Mouse (Mus musculus) forebrain, embryonic 16.5 days (tissue): ENCODE results near the gene Snap91. TPM values are rescaled to one million over a fixed set of nuclear protein-coding genes. Genes with fewer than 3 reads are reported as not detected.

Experiments
- ATAC-seq: fragments of 200-750 bp; cut with Nextera tagmentation; 2 replicates; pipeline ENCODE4 v1.8.0; 2017; ENCODE audit warnings: mild to moderate bottlenecking, moderate library complexity
- H3K27ac ChIP-seq: fragments of 300-500 bp; sonication (generic); 2 replicates; pipeline ENCODE4 v1.5.1; 2014; ENCODE audit warnings: low read length, control low read depth
- H3K27me3 ChIP-seq: fragments of 300-500 bp; sonication (generic); replicated peaks from 2 replicates; pipeline ENCODE4 v1.6.1; 2014; ENCODE audit warnings: low read length; ENCODE audit not compliant: control insufficient read depth, insufficient read depth
- H3K36me3 ChIP-seq: fragments of 300-500 bp; sonication (generic); 2 replicates; pipeline ENCODE4 v1.6.1; 2014; ENCODE audit not compliant: control insufficient read depth, insufficient read depth
- H3K4me1 ChIP-seq: fragments of 300-500 bp; sonication (generic); replicated peaks from 2 replicates; pipeline ENCODE4 v1.6.1; 2014; ENCODE audit warnings: low read length; ENCODE audit not compliant: control insufficient read depth, insufficient read depth
- H3K4me2 ChIP-seq: fragments of 300-500 bp; sonication (generic); 2 replicates; pipeline ENCODE4 v1.6.1; 2014; ENCODE audit warnings: mild to moderate bottlenecking, low read length, control low read depth
- H3K4me3 ChIP-seq: fragments of 300-500 bp; sonication (generic); replicated peaks from 2 replicates; pipeline ENCODE4 v1.5.1; 2014; ENCODE audit warnings: mild to moderate bottlenecking, low read length, control low read depth
- H3K9ac ChIP-seq: fragments of 300-500 bp; sonication (generic); replicated peaks from 2 replicates; pipeline ENCODE4 v1.6.1; 2014; ENCODE audit warnings: low read depth, low read length, control low read depth
- H3K9me3 ChIP-seq: fragments of 300-500 bp; sonication (generic); 2 replicates; pipeline ENCODE4 v1.6.1; 2016; ENCODE audit warnings: low read length; ENCODE audit not compliant: control insufficient read depth
- WGBS: fragments of 180-500 bp; shearing (Covaris S2); extraction: QIAGEN DNeasy Blood & Tissue Kit; methylation state at CpG from one replicate; pipeline ENCODE4 v1.1.7; 2014; 5-methylcytosine and 5-hydroxymethylcytosine counted together
- polyA plus RNA-seq: library from polyadenylated mRNA; unstranded; fragments of >200 nt; fragmentation: Nextera tagmentation; extraction: Ambion mirVana; gene quantifications from 2 replicates; pipeline ENCODE4 v1.2.1, GENCODE M21; 2015

Snap91 gene
- polyA plus RNA-seq, 1 experiment from 2014 or later = 119 TPM

- H3K4me3 ChIP-seq = no peak overlapping the region
- no peak overlapping the region for H3K4me2 ChIP-seq
- WGBS = 26% methylated on average over 3 of the region's 3 CpGs
- H3K27me3 ChIP-seq = no peaks in the 10 kb centered on the region
- no peaks in the 10 kb centered on the region for H3K9me3 ChIP-seq
- no peak overlapping the region for H3K27ac ChIP-seq
- no peak overlapping the region for H3K9ac ChIP-seq
- H3K36me3 ChIP-seq = no peaks in the 10 kb centered on the region
- no peak for ATAC-seq
- H3K4me1 ChIP-seq = peaks cover 9% of the 10 kb centered on the region
Observed at GRCm38 (mm10) chr9:86739971-86740370, 140.5 kb downstream of the Snap91 start.

DNA sequence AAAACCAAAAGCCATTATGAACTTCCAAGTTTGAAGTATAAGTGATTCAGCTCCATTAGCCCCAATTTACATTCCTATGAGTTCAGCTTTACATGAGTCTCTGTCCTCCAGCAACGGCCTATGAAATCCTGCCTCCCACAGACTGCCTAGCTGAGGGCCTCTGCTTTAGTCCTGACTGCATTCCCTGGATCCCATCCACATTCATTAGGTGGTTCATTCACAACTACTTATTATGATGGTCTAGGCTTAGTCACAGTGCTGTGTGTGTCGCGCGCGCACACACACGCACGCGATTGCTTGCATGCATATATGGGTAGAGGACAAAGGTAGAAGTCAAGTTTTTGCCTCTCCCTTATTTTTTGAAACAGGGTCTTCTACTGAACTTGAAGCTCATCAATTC lies 141.7 kb downstream of the Snap91 start:
- Histone ChIP-seq H3K27ac (no peak overlapping the region), H3K9ac (no peak overlapping the region), H3K4me2 (no peak overlapping the region), H3K36me3 (no peaks in the 10 kb centered on the region), H3K27me3 (no peaks in the 10 kb centered on the region), H3K4me1 (peaks cover 9% of the 10 kb centered on the region), H3K4me3 (no peak overlapping the region), H3K9me3 (no peaks in the 10 kb centered on the region)
- 79% methylated on average over 8 of the region's 8 CpGs for WGBS
- no peak for ATAC-seq

- no peak for ATAC-seq
- WGBS = 95% methylated on average over 1 of the region's 1 CpGs
- H3K9ac ChIP-seq = no peak overlapping the region
- peaks cover 3% of the 10 kb centered on the region for H3K4me1 ChIP-seq
- H3K36me3 ChIP-seq = no peaks in the 10 kb centered on the region
- no peak overlapping the region for H3K4me3 ChIP-seq
- no peak overlapping the region for H3K27ac ChIP-seq
- H3K9me3 ChIP-seq = no peaks in the 10 kb centered on the region
- no peak overlapping the region for H3K4me2 ChIP-seq
- no peaks in the 10 kb centered on the region for H3K27me3 ChIP-seq
Observed at GRCm38 (mm10) chr9:86738067-86738466, 142.4 kb downstream of the Snap91 start.

- no peaks in the 10 kb centered on the region for H3K4me1 ChIP-seq
- no peak overlapping the region for H3K27ac ChIP-seq
- no peaks in the 10 kb centered on the region for H3K27me3 ChIP-seq
- no peak overlapping the region for H3K4me3 ChIP-seq
- no peak overlapping the region for H3K9ac ChIP-seq
- WGBS = 96% methylated on average over 4 of the region's 4 CpGs
- ATAC-seq = no peak
- H3K9me3 ChIP-seq = no peaks in the 10 kb centered on the region
- H3K4me2 ChIP-seq = no peak overlapping the region
- no peaks in the 10 kb centered on the region for H3K36me3 ChIP-seq
Observed at GRCm38 (mm10) chr9:86736991-86737390, 143.5 kb downstream of the Snap91 start.

DNA sequence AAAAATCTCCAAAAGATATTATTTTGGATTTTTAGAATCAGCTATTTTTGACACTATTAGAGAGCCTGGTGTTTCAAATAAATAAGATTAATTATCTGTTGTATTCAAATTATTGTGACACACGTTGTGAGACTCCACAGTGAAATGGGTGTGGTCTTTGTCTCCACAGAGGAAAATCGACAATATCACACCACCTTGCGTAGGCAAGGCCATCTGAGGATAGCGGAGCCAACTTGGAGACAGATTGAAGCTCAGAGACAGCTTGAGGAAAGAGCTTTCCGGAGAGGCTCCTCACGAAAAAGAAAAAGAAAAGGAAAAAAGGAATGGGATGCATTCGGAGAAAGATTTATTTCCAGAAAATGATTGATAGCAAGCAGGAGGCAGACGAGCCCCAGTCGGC lies 145.7 kb downstream of the Snap91 start:
- Histone ChIP-seq H3K4me3 (no peak overlapping the region), H3K27ac (no peak overlapping the region), H3K36me3 (no peaks in the 10 kb centered on the region), H3K27me3 (no peaks in the 10 kb centered on the region), H3K9me3 (no peaks in the 10 kb centered on the region), H3K9ac (no peak overlapping the region), H3K4me1 (no peaks in the 10 kb centered on the region), H3K4me2 (no peak overlapping the region)
- no peak for ATAC-seq
- 77% methylated on average over 9 of the region's 9 CpGs for WGBS

- Histone ChIP-seq H3K4me3 (no peak overlapping the region), H3K27me3 (no peaks in the 10 kb centered on the region), H3K4me2 (no peak overlapping the region), H3K9me3 (no peaks in the 10 kb centered on the region), H3K4me1 (no peaks in the 10 kb centered on the region), H3K36me3 (no peaks in the 10 kb centered on the region), H3K9ac (no peak overlapping the region), H3K27ac (no peak overlapping the region)
- ATAC-seq = no peak
Observed at GRCm38 (mm10) chr9:86734357-86734756, 146.1 kb downstream of the Snap91 start.

GRCm38 (mm10) chr9:86729811-86730210 lies 150.6 kb downstream of the Snap91 start:
- peaks cover 9% of the 10 kb centered on the region for H3K4me1 ChIP-seq
- H3K36me3 ChIP-seq = no peaks in the 10 kb centered on the region
- H3K9me3 ChIP-seq = no peaks in the 10 kb centered on the region
- no peak overlapping the region for H3K4me3 ChIP-seq
- no peak overlapping the region for H3K4me2 ChIP-seq
- no peaks in the 10 kb centered on the region for H3K27me3 ChIP-seq
- WGBS = 97% methylated on average over 3 of the region's 3 CpGs
- H3K27ac ChIP-seq = no peak overlapping the region
- no peak overlapping the region for H3K9ac ChIP-seq
- ATAC-seq = no peak

- H3K27me3 ChIP-seq = no peaks in the 10 kb centered on the region
- no peak overlapping the region for H3K27ac ChIP-seq
- no peak overlapping the region for H3K4me2 ChIP-seq
- H3K9ac ChIP-seq = no peak overlapping the region
- no peaks in the 10 kb centered on the region for H3K9me3 ChIP-seq
- peaks cover 9% of the 10 kb centered on the region for H3K4me1 ChIP-seq
- H3K36me3 ChIP-seq = no peaks in the 10 kb centered on the region
- no peak overlapping the region for H3K4me3 ChIP-seq
- 73% methylated on average over 1 of the region's 1 CpGs for WGBS
- ATAC-seq = no peak
Observed at GRCm38 (mm10) chr9:86729084-86729483, 151.4 kb downstream of the Snap91 start.

DNA sequence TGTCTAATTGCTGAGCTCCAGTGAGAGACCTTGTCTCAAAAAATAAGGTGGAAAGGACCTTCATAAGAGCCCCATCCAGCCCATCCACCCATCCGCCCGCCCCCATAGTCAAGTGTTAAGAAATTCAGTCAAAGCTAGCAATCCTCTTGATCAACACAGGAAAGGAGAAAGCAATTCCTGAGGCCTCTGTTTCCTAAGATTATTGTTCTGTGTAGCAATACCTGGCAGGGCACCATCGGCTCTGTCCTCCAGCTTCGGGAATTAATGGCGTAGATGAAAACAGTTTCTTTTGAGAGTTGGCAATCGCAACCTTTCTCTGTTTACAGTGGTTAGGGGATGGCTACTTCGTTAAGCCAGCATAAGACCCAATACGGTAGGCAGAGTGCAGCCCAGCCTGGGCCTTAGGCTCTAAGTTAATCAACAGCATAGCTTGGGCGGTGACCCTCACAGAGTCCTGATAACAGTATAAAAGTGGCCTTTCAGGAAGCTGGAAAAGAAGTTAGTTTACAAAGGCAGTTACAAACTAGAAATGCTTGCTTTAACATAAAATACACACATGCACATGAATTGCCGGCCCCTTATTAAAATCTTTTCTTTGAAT lies 152.1 kb downstream of the Snap91 start:
- Histone ChIP-seq H3K4me2 (no peak overlapping the region), H3K9ac (no peak overlapping the region), H3K4me1 (peaks cover 9% of the 10 kb centered on the region), H3K27me3 (no peaks in the 10 kb centered on the region), H3K36me3 (no peaks in the 10 kb centered on the region), H3K27ac (no peak overlapping the region), H3K9me3 (no peaks in the 10 kb centered on the region), H3K4me3 (no peak overlapping the region)
- 62% methylated on average over 10 of the region's 10 CpGs for WGBS
- ATAC-seq = no peak

DNA sequence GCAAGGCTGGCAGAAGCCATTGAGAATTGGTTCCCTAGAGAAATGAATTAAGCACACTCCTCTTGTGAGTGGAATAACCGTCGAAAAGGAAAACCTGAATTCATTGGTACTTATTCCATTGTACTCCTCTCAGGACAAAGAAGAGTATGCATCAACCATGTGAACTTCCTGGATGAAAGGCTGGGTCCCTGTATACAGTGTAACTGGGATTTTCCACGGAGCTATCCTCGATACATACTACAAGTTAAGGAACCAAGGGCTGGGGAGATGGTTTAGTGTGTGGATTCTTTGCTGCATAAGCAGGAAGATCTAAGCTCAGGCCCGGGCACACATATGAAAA lies 154.1 kb downstream of the Snap91 start:
- H3K9ac ChIP-seq = no peak overlapping the region
- H3K27ac ChIP-seq = peak overlapping the region; percentile 68
- no peaks in the 10 kb centered on the region for H3K27me3 ChIP-seq
- no peak overlapping the region for H3K4me3 ChIP-seq
- no peaks in the 10 kb centered on the region for H3K36me3 ChIP-seq
- H3K4me2 ChIP-seq = no peak overlapping the region; the same call in 1 of the 2 replicates
- H3K9me3 ChIP-seq = no peaks in the 10 kb centered on the region
- peaks cover 9% of the 10 kb centered on the region for H3K4me1 ChIP-seq
- 63% methylated on average over 5 of the region's 5 CpGs for WGBS
- peak; percentile 32 for ATAC-seq
